Mouse (Mus musculus): Measurements from ENCODE around the gene Stard13. TPM values are rescaled to one million over a fixed set of nuclear protein-coding genes. Genes with fewer than 3 reads are reported as not detected.

Stard13 gene
- total RNA-seq, 4 experiments from 2014 or later, result 13.0 to 17.2 (median 14.3) TPM

DNA sequence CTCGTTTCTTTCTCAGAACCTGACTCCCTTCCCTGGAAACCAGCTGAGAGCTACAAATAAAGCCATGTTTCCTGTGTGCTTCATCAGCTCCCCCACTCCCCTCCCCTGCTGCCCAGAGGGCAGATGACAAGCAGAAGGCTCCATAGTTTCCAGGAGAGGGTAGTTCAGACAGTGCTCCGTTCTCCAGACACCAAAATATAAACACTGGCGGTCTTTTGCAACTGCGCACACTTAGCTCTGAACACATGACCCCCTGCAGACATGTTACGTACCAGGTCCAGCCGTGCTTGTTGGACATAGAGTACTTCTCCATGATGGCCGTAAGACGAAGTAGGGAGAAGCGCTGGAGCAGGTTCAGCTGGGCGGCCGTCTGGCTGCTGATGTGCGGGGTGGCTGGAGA lies 173.2 kb downstream of the Stard13 start:
- no peak for DNase-seq (ENCODE audit: low spot score in 2 of 2)

DNA sequence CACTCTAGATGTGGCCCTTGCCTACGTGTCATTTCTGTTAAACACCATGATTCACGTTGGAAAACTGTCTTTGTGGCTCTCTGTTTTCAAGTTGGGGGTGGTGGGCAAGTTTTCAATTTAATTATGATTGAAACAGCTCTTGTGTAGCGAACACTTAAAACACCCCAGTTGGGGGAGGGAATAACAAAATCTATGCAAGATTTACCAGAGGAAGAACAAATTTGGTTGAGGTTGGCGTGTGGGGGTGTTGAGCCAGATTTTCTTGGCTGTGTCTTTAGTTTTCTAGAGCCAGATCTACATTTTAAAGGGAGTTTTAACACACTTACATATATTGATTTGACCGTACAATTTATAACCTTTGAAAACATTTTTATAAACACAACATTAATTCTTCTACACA lies 173.9 kb downstream of the Stard13 start:
- peak in 1 of 2 experiments; percentile 59 for DNase-seq (ENCODE audit: low spot score in 2 of 2)

DNA sequence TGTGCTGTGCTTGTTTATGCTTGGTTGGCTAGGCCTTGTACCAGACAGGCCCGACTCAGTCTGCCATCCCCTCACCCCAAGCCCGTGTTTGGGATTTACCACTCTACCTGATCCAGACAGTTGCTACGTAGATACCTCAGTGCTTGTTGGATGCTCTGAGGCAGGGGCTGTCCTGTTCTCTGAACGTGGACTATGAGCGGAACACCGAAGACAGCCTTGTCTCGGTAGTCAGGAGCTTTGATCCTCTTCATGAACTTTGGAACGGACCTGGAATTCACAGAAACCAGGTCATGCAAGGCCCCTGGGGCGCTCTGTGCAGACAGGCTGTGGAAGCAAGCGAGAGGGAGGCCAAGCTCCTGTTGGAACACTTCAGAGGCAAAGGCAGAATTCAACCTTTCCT lies 174.3 kb downstream of the Stard13 start:
- DNase-seq (ENCODE audit: low spot score in 2 of 2), result no peak

DNA sequence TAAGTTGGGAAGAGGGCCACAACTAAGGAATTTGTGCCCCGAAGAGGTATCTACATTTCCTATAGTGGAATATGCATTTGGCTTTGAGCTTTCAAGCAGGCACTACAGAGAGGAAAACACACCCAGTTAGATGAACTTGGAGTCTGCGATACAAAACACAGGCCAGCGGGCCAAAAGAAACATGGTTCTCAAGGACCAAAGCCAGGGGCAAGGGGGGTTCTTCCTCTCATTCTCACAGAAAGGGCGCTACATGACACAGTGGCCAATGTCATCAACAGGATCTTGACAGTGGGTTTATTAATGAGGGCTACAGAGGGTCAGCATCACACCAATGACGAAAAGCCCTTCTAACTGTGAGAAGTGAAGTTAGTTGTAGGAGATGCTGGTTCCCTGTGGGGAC lies 175.9 kb downstream of the Stard13 start:
- DNase-seq (ENCODE audit: low spot score in 2 of 2), result no peak

DNA sequence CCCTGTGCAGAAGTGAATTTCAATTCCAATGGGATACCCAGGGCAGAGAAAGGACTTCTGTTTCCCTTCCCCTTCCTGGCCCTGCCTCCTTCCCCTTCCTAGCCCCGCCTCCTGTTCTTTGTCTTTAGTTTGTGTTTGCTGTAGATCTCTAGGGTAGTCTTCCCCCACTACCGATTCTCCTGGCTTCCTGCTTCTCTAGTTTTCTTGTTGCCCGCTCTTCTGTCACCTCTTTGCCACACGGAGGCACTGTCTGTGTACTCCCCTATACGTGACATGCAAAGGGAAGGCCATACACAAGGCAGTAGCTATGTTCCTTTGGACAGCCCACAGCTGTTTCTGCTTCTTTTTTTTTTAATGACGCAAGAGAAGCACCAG lies 176.7 kb downstream of the Stard13 start:
- no peak for DNase-seq (ENCODE audit: low spot score in 2 of 2)

DNA sequence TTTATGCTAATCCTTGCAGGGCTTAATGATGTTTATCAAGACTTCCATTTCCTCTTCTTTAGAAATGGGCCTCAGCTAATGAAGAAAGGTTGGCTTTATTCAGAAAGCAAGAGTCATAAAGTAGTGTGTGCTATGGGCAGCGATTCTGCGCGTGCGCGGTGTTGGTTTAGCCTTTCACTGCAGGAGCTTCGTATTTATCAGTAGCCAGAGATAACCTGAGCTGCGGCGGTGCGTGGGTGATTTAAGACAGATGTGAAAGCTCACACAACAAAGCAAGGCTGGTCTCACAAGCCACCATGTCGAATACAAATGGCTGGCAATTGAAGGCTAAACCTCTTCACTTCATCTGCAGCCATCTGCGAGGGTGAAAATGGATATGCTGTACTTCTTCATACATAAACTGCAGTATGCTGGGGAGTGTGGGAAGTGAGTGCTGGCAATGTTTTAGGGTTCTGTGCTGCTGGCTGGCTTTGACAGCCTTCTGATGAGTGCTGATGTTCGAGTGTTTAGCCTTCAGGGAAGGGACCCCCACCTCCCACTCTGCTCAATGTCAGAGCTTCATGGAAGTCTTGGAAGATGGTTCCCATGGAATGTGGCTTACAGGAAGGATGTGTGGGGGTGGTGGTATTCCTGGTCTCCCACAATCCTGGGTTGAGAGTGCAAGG lies 177.2 kb downstream of the Stard13 start:
- DNase-seq (ENCODE audit: low spot score in 2 of 2), result peak in 1 of 2 experiments; percentile 42

DNA sequence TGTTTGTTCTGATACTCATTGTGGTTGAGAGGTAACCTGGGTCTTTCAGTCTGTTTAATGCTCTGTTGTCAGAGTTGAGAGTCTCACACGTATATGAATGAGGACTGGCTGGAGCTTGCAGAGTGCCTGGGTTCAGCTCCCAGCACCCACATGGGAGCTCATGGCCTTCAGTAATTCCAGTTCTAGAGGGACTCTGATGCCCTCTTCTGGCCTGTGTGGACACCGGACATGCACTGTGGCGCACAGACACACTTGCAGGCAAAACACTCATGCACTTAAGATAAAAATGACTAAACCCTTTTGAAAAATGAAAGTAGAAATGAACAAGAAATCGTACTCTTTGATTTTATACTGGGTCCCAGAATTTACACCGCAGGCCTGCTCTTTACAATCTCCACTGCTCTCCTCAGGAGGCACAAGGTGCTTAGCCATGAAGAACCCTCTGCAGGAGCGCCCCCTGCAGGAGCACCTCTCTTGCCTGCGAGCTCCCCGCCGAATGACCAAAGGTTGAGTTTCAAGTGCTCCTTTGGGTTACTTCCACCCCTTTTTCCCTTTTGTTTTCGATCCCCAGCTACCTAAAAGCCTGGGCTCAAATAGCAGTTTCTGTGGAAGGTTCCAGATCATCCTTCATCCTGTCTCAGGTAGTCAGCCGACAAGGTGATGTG lies 178.1 kb downstream of the Stard13 start:
- no peak for DNase-seq (ENCODE audit: low spot score in 2 of 2)

DNA sequence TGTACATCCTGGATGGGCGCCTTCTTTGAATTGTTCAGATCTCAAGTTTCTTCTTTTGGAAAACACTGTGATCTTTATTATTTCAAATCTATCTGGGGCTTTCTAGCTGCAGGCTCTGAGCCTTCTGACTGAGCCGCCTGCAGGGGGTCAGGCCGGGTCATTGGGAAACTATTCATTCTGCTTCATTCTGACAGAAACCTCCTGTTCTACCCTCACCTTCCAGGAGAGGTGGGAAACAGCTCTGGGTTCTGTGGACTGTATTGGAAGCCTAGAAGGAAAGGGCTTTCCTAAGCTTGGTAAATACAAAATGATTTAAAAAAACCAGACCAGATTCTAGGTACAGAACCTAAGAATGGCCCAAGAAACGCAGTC lies 178.9 kb downstream of the Stard13 start:
- DNase-seq (ENCODE audit: low spot score in 2 of 2), result no peak

DNA sequence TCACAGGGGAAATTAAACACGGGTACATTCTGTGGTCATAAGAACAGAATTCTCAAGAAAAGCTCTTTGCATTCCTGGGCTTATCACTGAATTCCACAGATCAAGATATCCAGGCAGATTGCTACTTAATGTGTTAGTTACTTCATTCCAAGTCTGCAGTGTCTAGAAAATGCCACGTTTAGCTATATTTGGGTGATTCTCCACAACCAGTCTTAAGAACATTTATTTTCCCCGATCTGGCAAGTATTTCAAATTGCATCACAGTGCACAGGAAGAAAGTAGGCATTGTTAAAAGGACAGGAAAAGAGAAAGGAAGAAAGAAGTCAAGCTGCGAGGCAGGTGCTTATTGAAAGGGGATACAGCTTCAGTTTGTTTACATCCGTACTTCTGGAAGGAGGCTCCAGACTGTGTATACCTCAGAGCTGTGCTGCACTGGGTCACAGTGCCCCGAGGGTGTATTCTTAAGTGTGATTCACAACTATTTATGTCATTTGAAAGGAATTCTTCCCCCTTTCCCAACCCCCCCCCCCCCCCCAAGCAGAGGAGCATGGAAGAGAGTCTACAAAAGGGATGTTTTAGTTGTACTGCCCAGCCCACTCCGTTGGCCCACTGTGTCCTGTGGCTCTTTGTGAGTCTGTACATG lies 179.4 kb downstream of the Stard13 start:
- DNase-seq (ENCODE audit: low spot score in 2 of 2), result no peak

DNA sequence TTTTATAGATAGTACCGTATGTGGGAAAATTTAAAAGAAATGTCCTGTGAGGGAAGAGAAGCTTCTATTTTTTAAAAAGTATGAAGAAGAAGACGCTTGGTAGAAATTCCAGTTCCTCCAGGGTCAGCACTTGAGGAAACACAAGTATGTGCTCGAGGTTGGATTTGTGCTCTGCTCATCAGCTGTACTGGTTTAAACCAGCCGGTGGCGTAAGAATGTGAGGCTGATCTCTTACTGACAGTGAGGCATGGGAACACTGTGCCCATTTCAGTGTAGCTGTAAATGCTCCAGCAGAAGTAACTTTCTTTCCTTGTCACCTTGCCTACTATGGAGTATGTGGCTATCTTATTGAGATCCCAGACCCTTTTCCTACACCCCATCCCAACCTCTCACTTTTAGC lies 180.4 kb downstream of the Stard13 start:
- no peak for DNase-seq (ENCODE audit: low spot score in 2 of 2)

DNA sequence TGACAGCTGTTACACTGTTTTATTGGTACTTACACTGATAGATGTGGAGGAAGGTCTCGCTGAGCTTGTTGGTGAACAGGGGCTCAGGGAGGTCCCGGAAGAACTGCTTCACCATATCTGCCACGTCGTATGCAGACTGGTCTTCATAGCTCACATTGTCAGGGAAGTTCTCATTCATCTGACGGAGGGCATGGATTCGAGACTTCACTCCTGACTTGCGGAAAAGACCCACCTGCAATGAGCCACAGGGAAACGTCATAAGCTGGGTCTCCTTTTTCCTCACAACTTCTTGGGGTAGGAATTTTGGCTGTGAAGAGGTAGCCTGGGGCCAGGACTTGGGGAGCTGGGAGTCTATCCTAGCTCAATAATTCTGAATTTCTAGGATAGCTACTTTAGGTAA lies 181.3 kb downstream of the Stard13 start:
- no peak for DNase-seq (ENCODE audit: low spot score in 2 of 2)

DNA sequence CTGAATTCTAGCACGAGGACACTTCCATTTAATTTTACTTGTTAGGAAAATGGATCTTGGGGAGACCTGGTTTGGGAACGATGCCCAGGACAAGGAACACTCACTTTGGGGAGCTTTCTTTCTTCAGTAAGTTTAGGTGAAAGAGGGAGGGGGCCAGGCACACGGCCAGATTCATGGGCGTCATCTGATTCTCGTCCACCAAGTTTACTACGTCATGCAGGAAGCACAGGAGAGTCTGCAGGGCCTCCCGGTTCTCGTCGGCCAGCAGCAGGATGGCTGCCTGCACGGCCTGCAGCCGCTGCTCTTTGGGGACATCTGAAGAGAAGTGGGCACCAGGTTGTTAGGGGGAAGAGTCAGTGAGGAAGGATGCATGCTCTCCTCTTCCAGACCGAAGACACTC lies 186.1 kb downstream of the Stard13 start:
- no peak for DNase-seq (ENCODE audit: low spot score in 2 of 2)

DNA sequence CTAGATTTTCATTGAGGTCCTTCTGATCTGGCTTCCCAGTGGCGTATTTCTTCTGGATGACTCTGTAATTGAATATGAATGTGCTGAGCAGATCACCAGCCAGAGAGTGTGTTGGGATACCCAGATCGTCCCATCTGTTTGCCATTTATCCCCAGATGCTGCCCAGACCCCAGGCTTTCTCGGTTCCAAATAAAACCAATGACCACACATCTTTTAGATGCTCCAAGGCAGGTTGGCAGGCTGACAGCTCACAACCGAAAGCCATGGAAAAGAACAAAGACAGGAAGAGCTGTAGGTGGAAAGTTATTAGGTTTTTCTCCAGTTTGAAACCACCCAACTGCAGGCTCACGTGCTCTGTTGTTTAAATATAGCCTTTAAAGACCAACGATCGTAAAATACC lies 186.7 kb downstream of the Stard13 start:
- DNase-seq (ENCODE audit: low spot score in 2 of 2), result no peak

DNA sequence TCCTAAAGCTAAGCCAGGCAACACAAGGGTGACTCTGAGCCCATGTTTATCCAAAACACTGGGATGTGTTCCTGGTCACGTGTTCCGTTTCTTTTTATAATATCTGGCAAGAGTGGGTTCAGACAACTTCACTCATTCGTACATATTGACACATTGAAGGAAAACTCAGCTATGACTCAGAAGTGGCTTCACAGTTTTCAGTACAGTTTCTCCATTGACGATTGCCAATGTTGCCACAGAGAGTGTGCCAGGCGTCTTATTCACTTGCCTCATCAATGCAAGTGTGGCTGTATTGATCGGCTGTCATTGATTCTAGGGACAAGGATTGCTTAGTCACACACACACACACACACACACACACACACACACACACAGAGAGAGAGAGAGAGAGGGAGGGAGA lies 187.5 kb downstream of the Stard13 start:
- DNase-seq (ENCODE audit: low spot score in 2 of 2), result no peak

DNA sequence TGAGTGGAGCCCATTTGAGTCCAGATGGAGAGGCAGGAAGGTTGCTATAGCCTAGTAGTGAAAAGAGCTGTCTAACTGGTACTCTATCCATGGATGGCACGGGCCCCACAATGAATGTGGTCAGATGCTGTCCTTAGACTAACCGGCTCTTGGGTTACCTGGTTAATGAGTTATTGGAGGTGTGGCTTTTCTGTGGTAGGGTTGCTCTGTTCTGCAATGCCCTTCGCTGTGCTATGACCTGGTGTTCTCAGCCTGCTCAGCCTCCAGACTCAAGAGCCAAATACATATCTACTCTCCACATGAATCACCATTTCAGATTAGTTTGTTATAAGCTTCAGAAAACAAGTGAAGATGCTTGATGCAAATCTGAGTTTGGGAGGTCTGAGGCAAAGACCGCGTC lies 190.7 kb downstream of the Stard13 start:
- no peak for DNase-seq (ENCODE audit: low spot score in 2 of 2)

DNA sequence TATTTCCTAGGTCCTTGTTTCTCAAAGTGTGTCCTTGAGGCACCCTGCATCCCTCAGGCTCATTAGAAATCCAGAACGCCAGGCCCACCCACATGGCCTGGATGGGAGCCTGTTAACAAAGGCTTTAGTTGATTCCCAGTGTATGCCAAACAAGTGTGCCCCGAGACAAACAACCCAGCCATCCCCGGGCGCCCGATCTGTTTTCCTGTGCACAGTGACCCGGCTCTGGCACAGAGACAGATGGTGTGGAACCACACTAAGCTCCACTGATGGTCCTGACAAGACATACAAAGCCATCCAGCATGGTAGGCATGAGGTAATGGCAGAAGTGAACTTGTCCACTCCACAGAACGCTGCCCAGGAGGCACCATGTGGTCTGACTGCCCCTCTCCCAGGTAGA lies 195.8 kb downstream of the Stard13 start:
- DNase-seq (ENCODE audit: low spot score in 2 of 2), result no peak

DNA sequence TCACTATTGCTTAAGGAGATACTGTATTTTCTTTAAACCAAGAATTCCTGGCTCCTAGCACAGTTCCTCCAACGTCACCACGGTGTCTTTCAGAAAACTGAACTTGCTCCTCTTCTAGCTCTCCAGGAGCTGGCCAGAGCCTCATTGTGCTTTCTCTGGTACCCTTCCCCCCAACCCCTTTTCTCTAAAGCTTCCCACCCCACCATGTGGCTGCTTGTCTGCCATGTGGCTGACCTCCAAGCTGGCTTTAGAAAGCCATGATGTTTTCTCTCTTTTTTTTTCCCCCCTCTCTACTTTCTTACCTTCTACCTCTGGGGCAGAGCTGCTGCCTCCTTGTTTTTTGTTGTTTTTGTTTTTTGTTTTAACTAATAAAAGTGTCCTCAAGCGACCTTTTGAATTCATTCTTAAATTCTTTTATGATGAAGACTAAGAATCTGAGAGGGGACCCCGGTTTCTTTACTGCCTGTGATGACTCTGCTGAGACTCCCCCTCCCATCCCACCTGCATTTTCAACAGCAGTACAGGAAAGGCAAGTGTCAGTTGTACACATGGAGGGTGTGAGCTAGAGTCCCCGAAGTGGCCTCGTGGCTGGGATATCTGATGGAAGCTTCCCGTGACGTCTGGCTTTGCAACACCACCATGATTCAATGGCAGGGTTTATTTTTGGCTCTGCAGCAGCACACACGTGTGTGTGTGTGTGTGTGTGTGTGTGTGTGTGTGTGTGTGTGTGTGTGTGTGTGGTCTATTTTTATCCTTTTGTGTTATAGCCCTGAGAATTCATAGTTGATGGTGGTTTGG lies 198.7 kb downstream of the Stard13 start:
- DNase-seq (ENCODE audit: low spot score in 2 of 2), result no peak

DNA sequence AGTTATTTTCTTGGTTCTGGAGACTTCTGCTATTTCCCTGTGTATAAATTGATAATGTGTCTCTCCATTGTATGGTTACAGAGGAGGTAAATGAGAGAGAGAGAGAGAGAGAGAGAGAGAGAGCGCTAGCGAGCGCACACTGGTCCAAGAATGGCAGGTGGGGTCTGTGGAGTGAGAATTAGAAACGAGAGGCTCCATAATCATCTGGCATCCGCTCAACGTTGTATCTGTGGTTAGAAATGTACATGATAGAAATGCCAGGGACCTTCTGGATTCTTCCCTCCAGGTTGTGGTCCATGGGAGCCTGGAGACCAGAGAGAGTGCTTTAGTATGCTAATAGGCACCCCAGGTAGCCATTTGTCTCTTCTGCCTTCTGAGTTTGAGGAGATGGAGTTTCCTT lies 204.7 kb downstream of the Stard13 start:
- no peak for DNase-seq (ENCODE audit: low spot score in 2 of 2)

DNA sequence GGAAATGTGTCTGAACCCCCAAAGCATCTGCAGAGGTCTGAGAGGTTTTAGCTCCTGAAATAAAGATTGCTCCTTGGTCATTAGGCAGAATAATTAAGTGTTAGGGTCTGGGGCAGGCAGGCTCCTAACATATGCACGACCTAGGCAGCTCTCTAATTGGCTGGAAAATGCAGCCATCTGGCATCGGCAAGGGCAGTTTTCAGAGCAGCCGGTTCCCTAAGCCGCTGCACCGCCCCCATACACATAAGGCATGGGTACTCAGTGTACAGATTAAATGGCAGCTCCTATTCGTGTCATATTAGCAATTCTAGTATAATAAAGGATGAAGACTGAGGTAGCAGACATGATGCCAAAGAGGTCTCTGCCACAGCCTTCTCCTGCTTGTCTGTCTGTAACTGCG lies 206.5 kb downstream of the Stard13 start:
- DNase-seq (ENCODE audit: low spot score in 2 of 2), result no peak

DNA sequence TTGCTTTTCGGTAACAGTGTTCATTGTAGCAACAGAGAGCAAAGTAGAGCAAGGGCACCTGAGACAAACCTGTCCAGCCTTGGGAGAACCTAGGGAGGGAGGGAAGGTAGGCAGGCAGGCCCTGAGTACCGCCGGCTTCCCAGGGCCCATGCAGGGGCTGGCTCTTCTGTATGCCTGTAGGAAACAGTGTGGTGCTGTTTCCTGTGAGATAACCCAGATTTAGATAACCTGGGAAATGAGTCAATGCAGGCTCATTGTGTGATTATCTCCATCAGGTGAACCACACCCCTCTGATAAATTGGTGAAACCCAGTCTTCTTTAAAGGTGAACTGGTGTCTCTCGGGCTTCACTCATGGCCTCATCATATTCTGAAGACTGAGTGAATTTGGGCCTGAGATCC lies 207.6 kb downstream of the Stard13 start:
- no peak for DNase-seq (ENCODE audit: low spot score in 2 of 2)

DNA sequence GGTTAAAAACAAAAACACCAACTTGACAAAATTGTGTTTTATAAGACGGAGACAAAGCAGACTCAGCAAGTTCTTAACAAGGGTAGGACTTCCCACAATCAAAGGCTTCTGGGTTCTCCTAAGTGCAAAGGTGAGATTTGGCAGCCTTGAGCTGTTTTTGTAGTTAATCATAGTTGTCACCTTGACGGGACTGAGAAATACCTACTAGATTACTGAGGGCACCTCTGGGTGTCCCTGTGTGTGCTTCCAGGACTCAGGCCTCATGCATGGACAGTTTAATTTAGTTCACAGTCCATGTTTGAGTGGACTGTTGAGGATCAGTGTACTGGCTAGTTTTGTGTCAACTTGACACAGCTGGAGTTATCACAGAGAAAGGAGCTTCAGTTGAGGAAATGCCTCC lies 209.2 kb downstream of the Stard13 start:
- no peak for DNase-seq (ENCODE audit: low spot score in 2 of 2)

DNA sequence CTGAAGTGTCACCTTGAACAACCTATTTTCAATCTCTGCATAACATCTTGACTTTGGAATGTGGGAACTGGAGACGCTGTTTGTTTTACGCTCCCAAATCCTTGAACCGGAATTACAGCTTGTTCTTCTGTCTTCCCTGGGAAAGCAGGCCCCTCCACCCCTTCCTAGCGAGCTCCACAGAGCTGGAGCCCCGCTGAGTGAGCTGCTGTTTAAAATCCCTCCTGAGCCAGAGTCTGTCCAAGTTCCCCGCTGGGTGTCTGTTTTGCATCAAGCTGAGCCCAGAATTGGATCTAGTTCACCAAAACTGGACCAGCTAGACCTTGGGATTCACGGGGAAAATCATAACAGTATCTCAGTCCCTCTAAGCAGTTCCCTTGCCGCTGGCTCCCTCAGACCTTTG lies 210.2 kb downstream of the Stard13 start:
- DNase-seq (ENCODE audit: low spot score in 2 of 2), result no peak

Measured in left cerebral cortex, adult 8-10 months (tissue).